Mouse (Mus musculus): ENCODE data around the gene Calm5. TPM values are rescaled to one million over a fixed set of nuclear protein-coding genes. Genes with fewer than 3 reads are reported as not detected.
"Not testable (repeated sequence)": the region's sequence is repeated elsewhere in the genome, so short reads cannot be mapped to it uniquely, and the experiment has no call there.

The Calm5 gene
- polyA plus RNA-seq, 1 experiment from 2014 or later: not detected

DNA sequence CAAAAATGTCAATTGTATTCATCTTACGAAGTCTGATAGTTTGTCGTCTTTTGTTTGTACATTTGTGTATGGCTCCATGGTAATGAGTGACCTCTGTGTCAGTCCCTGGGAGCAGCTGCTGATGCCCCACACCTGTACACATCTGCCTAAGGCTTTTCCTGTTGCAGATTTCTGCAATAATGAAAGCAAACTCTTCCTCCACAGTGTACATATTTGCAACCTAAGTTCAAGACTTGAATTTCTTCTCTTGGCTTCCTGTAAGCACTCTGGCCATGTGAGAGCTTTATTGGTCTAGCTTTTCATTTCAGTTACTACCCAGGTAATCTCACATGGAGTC is 35.3 kb upstream of the Calm5 start:
- Histone ChIP-seq H3K9ac (ENCODE audit: low read depth, low read length) (no peak overlapping the region), H3K27ac (ENCODE audit: low read depth, low read length) (0 out of 2 replicates have a peak overlapping the region, but pooled peaks have one; percentile 15), H3K4me3 (ENCODE audit: low read depth, low read length) (no peak overlapping the region), H3K36me3 (ENCODE audit: control insufficient read depth, insufficient read depth) (no peaks in the 10 kb centered on the region), H3K9me3 (ENCODE audit: control insufficient read depth) (no peaks in the 10 kb centered on the region), H3K27me3 (replicated peaks; ENCODE audit: control insufficient read depth, insufficient read depth, low read length) (no peaks in the 10 kb centered on the region), H3K4me2 (replicated peaks; ENCODE audit: low read depth) (no peak overlapping the region), H3K4me1 (replicated peaks; ENCODE audit: control insufficient read depth, insufficient read depth, low read length) (no peaks in the 10 kb centered on the region)
- WGBS: 60% methylated on average over 2 of the region's 2 CpGs
- TF ChIP-seq CTCF (IDR thresholded peaks at IDR 0.05; ENCODE audit: low read depth): no peak
- ATAC-seq: peak; percentile 85

DNA sequence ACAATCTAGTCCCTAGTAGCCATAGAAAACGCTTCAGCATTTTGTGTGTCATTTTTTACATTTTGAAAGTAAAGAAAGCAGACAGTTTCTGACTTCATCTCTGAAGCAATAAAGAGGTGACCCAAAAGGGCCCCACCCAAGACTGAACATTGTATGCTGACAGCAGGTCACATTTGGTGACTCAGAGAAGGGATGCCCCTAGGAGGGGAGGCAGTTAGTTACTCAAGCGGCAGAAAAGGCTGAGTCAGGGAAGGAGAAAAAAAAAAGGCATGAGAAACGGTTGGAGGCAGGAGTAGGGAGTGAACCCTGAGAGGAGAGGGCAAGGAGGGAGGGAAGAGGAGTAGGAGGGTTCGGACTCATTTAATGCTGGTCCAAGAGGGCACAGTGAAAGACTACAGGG is 31.9 kb upstream of the Calm5 start:
- Histone ChIP-seq H3K4me3 (ENCODE audit: low read depth, low read length) (no peak overlapping the region), H3K27me3 (replicated peaks; ENCODE audit: control insufficient read depth, insufficient read depth, low read length) (no peaks in the 10 kb centered on the region), H3K9me3 (ENCODE audit: control insufficient read depth) (no peaks in the 10 kb centered on the region), H3K27ac (ENCODE audit: low read depth, low read length) (no peak overlapping the region), H3K36me3 (ENCODE audit: control insufficient read depth, insufficient read depth) (no peaks in the 10 kb centered on the region), H3K4me1 (replicated peaks; ENCODE audit: control insufficient read depth, insufficient read depth, low read length) (no peaks in the 10 kb centered on the region), H3K9ac (ENCODE audit: low read depth, low read length) (no peak overlapping the region), H3K4me2 (replicated peaks; ENCODE audit: low read depth) (no peak overlapping the region)
- TF ChIP-seq CTCF (IDR thresholded peaks at IDR 0.05; ENCODE audit: low read depth): no peak
- peak; percentile 56 for ATAC-seq
- WGBS: 48% methylated on average over 4 of the region's 4 CpGs

DNA sequence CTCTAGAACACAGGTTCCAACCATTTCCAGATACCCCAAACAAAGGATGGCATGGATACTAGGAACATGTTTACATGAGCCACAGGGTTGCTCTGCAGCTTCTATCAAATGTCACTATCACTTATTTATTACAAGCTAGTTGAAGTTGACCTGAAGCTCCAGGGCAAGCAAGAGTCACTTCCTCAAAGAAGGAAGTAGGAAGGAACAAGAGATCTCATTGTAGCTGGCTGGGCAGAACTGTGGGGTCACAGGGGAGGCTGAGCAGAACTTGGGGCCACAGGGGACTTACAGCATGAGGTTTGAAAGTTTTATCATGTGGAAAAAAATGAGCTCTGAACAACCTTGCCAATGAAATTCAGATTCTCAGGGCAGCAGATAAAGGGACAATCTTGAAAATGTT is 28.2 kb upstream of the Calm5 start:
- no peaks in the 10 kb centered on the region for H3K27me3 ChIP-seq (replicated peaks; ENCODE audit: control insufficient read depth, insufficient read depth, low read length)
- H3K36me3 ChIP-seq (ENCODE audit: control insufficient read depth, insufficient read depth): no peaks in the 10 kb centered on the region
- H3K27ac ChIP-seq (ENCODE audit: low read depth, low read length): no peak overlapping the region
- no peak for ATAC-seq
- H3K4me2 ChIP-seq (replicated peaks; ENCODE audit: low read depth): no peak overlapping the region
- H3K9ac ChIP-seq (ENCODE audit: low read depth, low read length): no peak overlapping the region
- H3K9me3 ChIP-seq (ENCODE audit: control insufficient read depth): no peaks in the 10 kb centered on the region
- no peaks in the 10 kb centered on the region for H3K4me1 ChIP-seq (replicated peaks; ENCODE audit: control insufficient read depth, insufficient read depth, low read length)
- TF ChIP-seq CTCF (IDR thresholded peaks at IDR 0.05; ENCODE audit: low read depth): no peak
- no peak overlapping the region for H3K4me3 ChIP-seq (ENCODE audit: low read depth, low read length)

DNA sequence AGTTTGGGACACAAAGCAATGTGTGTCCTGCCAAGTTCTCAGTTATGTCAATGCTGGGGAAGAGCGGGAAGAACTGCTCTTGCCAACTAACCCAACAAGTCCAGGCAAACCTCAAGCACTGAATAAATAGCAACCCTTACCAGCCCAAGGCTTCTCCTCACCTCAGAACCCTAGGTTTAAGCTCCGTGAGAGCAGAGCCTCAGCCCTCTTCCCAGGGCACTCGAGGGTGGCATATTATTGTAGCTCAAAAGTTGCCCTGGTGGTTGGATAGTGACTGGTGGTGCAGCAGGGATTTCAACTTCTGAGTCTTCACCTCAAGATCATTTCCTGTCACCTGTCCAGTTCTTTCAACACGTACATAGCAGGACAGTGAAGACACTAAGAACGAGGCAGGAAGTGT is 22.4 kb upstream of the Calm5 start:
- Histone ChIP-seq H3K4me1 (replicated peaks; ENCODE audit: control insufficient read depth, insufficient read depth, low read length) (no peaks in the 10 kb centered on the region), H3K9ac (ENCODE audit: low read depth, low read length) (no peak overlapping the region), H3K9me3 (ENCODE audit: control insufficient read depth) (no peaks in the 10 kb centered on the region), H3K27me3 (replicated peaks; ENCODE audit: control insufficient read depth, insufficient read depth, low read length) (no peaks in the 10 kb centered on the region), H3K36me3 (ENCODE audit: control insufficient read depth, insufficient read depth) (no peaks in the 10 kb centered on the region), H3K4me2 (replicated peaks; ENCODE audit: low read depth) (no peak overlapping the region), H3K27ac (ENCODE audit: low read depth, low read length) (no peak overlapping the region), H3K4me3 (ENCODE audit: low read depth, low read length) (no peak overlapping the region)
- no peak for ATAC-seq
- 74% methylated on average over 5 of the region's 5 CpGs for WGBS
- no peak for TF ChIP-seq CTCF (IDR thresholded peaks at IDR 0.05; ENCODE audit: low read depth)

DNA sequence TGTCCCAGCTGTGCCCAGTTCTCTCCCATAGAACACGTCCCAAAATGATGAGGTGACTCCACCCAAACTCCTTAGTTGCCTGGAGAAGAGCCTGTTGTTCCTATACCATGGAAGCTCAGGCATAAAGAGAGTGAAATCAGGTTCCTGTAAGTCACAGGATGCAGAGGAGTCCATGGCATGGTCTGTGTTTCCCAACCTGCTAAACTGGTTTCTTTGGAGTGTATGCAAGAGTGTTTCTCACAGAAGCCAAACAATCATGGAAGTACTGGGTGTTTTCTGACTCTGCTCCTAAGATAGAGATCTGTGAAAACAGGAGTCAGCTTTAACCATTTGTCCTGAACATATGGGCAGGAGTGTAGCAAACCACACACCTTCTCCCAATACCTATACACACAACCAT is 22.0 kb upstream of the Calm5 start:
- H3K4me3 ChIP-seq (ENCODE audit: low read depth, low read length): no peak overlapping the region
- H3K4me2 ChIP-seq (replicated peaks; ENCODE audit: low read depth): no peak overlapping the region
- H3K27me3 ChIP-seq (replicated peaks; ENCODE audit: control insufficient read depth, insufficient read depth, low read length): no peaks in the 10 kb centered on the region
- H3K27ac ChIP-seq (ENCODE audit: low read depth, low read length): no peak overlapping the region
- H3K9ac ChIP-seq (ENCODE audit: low read depth, low read length): no peak overlapping the region
- ATAC-seq: peak; percentile 28; the same call in 1 of the 2 replicates
- no peaks in the 10 kb centered on the region for H3K9me3 ChIP-seq (ENCODE audit: control insufficient read depth)
- 51% methylated on average over 1 of the region's 1 CpGs for WGBS
- H3K4me1 ChIP-seq (replicated peaks; ENCODE audit: control insufficient read depth, insufficient read depth, low read length): no peaks in the 10 kb centered on the region
- H3K36me3 ChIP-seq (ENCODE audit: control insufficient read depth, insufficient read depth): no peaks in the 10 kb centered on the region
- TF ChIP-seq CTCF (IDR thresholded peaks at IDR 0.05; ENCODE audit: low read depth): no peak

DNA sequence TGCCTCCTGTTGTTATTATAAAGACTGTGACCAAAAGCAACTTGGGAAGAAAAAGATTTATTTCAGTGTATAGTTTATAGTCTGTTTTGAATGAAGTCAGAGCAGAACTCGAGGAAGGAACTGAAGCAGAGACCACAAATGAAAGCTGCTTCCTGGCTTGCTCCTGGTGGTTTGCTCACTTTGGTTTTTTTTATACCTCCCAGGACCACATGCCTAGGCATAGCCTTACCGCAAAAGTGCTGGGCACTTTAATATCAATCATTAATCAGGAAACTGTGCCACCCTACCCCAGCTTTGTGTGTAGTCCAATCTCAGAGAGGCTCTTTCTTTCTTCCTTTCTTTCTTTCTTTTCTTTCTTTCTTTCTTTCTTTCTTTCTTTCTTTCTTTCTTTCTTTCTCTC is 21.5 kb upstream of the Calm5 start:
- Histone ChIP-seq H3K4me1 (replicated peaks; ENCODE audit: control insufficient read depth, insufficient read depth, low read length) (no peaks in the 10 kb centered on the region), H3K27ac (ENCODE audit: low read depth, low read length) (no peak overlapping the region), H3K27me3 (replicated peaks; ENCODE audit: control insufficient read depth, insufficient read depth, low read length) (no peaks in the 10 kb centered on the region), H3K36me3 (ENCODE audit: control insufficient read depth, insufficient read depth) (no peaks in the 10 kb centered on the region), H3K4me3 (ENCODE audit: low read depth, low read length) (no peak overlapping the region), H3K4me2 (replicated peaks; ENCODE audit: low read depth) (no peak overlapping the region), H3K9me3 (ENCODE audit: control insufficient read depth) (no peaks in the 10 kb centered on the region), H3K9ac (ENCODE audit: low read depth, low read length) (no peak overlapping the region)
- 20% methylated on average over 2 of the region's 2 CpGs for WGBS
- ATAC-seq: no peak
- TF ChIP-seq CTCF (IDR thresholded peaks at IDR 0.05; ENCODE audit: low read depth): no peak

DNA sequence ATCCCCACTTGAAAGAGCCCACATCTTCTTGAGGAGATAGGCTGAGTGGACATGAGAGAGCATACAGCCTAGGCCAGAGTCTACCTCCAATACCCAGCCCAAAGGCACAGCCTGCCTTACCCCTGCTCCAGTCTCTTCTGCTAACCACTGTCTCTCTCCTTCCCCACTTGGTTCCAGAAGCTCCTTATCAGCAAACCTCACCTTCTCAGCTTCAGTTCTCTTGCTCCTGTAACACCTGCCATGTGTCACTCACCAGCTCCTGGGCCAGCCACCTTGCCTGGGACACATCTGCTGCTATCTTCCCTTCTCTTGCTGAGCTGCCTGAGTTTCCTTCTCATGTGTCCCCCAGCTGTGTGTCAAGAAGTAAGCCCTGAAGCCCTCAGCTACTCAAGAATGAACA is 20.3 kb upstream of the Calm5 start:
- not testable (repeated sequence) for H3K36me3 ChIP-seq (ENCODE audit: control insufficient read depth, insufficient read depth); H3K4me1 ChIP-seq (replicated peaks; ENCODE audit: control insufficient read depth, insufficient read depth, low read length); H3K27ac ChIP-seq (ENCODE audit: low read depth, low read length); H3K4me3 ChIP-seq (ENCODE audit: low read depth, low read length); ATAC-seq; H3K27me3 ChIP-seq (replicated peaks; ENCODE audit: control insufficient read depth, insufficient read depth, low read length); H3K4me2 ChIP-seq (replicated peaks; ENCODE audit: low read depth); H3K9ac ChIP-seq (ENCODE audit: low read depth, low read length); H3K9me3 ChIP-seq (ENCODE audit: control insufficient read depth)

DNA sequence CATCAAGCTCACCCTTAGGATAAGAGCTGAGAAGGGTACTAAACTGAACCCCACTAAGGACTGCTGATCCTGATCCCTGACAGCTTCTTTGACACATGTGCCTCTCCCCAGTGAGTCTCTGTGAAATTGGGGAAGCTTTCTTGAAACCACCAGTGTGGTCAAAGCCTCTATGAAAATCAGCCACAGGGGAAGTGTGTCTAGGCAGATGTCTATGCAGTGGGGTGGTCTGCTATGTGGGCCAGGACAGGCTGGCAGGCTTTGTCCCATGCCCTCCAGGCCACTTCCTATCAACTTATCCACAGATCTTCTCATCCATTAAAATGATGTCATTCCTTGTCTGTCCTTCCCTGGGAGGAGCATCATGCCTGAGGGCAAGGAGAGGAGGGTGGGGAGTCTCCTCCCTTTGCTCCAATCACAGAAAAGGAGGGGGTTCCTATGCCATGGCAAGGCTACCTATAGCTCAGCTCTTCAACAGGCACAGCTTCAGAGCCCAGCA is 16.6 kb upstream of the Calm5 start, which contains the start of gene Calm4:
Gene Calm4 (plus strand): TSS at position 446 of the 496 bp plus-strand sequence.
- H3K4me2 ChIP-seq (replicated peaks; ENCODE audit: low read depth); H3K4me3 ChIP-seq (ENCODE audit: low read depth, low read length); H3K9me3 ChIP-seq (ENCODE audit: control insufficient read depth); H3K27me3 ChIP-seq (replicated peaks; ENCODE audit: control insufficient read depth, insufficient read depth, low read length); H3K4me1 ChIP-seq (replicated peaks; ENCODE audit: control insufficient read depth, insufficient read depth, low read length); ATAC-seq; H3K9ac ChIP-seq (ENCODE audit: low read depth, low read length); H3K27ac ChIP-seq (ENCODE audit: low read depth, low read length); H3K36me3 ChIP-seq (ENCODE audit: control insufficient read depth, insufficient read depth): not testable (repeated sequence)

DNA sequence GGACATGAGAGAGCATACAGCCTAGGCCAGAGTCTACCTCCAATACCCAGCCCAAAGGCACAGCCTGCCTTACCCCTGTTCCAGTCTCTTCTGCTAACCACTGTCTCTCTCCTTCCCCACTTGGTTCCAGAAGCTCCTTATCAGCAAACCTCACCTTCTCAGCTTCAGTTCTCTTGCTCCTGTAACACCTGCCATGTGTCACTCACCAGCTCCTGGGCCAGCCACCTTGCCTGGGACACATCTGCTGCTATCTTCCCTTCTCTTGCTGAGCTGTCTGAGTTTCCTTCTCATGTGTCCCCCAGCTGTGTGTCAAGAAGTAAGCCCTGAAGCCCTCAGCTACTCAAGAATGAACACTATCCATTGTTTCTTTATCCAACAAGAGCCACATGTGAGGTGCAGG is 13.3 kb upstream of the Calm5 start:
- not testable (repeated sequence) for H3K27me3 ChIP-seq (replicated peaks; ENCODE audit: control insufficient read depth, insufficient read depth, low read length)

More for the DNA sequence above, 13.3 kb upstream of the Calm5 start:
- not testable (repeated sequence) for H3K4me2 ChIP-seq (replicated peaks; ENCODE audit: low read depth); H3K4me1 ChIP-seq (replicated peaks; ENCODE audit: control insufficient read depth, insufficient read depth, low read length); H3K36me3 ChIP-seq (ENCODE audit: control insufficient read depth, insufficient read depth); H3K27ac ChIP-seq (ENCODE audit: low read depth, low read length); H3K9ac ChIP-seq (ENCODE audit: low read depth, low read length); ATAC-seq; H3K9me3 ChIP-seq (ENCODE audit: control insufficient read depth); H3K4me3 ChIP-seq (ENCODE audit: low read depth, low read length)
